Mouse (Mus musculus): Measurements from ENCODE around the gene Ces2g.

Gene Ces2g

DNA sequence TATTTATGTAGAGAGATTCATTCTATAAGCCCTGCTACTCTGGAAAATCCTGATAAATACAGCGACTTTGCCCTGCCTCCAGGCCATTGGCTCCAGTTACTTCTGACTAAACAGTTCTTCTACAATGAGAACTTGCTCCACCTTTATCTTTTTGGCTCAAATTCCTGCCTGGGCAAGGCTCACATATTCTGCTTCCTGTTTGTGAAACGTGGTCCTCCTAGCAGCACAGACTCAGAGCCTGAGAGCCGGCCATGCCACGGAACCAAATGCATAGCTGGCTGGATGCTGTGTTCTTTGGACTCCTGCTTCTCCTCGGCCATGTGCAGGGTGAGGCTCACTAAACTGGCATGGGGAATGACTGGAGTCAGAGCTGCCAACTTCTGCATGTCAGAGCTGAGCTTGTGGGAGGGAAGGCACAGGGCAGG, at the start of gene Ces2g:
Gene Ces2g, plus strand, starts transcription at position 182 of the 425 bp plus-strand sequence.
- no peak for DNase-seq

DNA sequence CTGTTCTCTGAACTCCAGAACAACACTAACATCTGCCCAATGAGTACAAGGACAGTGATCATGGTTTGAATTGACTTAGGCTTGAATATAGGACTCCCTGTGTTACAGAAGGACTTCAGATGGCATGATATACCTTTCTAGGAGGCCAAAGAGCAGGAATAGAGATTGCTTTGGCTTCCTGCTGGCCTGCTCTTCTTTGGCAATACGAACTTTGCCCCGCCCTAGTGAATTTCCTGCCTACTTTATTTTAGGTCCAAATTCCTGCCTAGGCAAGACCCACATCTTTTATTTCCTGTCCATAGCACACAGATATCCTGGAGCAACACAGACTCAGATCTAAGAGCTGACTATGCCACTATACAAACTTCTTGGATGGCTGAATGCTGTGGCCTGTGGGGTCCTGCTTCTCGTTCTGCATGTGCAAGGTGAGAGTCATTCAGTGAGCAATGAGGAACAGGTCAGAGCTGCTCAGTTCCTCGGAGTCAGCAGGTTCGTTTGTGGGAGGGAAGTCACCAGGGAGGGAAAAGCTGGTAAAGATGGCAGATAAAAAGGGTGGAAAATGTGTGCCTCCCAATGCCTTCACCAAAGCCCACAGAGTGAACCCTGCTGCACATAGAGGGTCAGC, 35.4 kb upstream of the Ces2g start, which contains the start of gene Ces2e:
Gene Ces2e, plus strand, starts transcription at position 289 of the 625 bp plus-strand sequence.
- DNase-seq: no peak

DNA sequence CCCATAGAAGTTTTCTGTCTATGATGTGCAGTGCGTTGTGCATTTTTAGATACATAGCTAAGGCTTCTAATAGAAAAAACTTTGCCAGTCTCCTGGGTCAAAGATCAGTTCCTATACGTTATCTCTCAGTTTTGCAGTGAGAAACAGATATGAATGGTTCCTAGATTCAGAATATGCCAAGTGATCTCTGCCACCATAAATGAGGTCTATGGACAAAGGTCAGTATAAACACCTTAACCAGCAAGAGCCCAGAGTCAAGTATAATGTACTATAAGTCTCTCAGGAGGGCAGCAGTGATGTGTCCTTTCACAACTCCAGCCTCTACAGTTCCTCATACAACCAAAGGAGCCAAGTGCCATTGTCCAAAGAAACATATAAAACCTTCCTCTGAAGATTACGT, 34.2 kb upstream of the Ces2g start:
- DNase-seq: no peak

DNA sequence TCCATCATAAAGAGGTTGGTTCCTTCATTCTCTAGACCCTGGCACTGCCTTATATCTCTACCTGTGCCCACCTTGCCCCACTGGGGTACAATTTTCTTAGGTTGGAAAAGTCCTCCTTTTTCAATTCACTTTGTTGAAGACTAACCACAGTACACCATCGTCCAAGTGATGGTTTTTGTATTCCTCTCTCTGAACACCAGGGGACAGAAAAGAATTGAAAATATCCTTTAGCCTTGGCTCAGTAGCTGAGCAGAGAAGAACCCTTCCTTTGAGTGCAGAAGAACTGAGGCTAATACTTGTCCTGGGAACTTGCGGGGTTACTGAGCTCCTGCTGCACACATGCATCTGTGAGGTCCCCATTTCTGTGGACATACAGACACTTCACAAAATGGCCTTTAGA, 16.9 kb upstream of the Ces2g start:
- no peak for DNase-seq

DNA sequence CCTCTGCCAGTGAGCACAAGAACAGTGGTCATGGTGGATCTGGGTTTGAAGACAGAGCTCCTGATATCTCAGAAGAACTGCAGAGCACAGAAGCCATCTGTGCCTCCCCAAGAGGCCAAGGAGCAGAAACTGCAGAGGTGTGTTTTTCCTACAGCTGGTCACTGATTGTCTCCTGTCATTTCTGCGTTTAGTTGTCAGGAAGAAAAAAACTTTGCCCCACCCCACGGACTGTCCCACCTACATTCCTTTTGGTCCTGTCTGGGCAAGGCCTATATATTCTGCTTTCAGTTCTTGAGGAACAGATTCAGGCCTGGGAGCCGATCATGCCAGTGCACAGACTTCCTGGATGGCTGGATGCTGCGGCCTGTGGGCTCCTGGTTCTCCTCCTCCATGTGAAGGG, 14.5 kb upstream of the Ces2g start, which contains the start of gene Ces2f:
Gene Ces2f, plus strand, starts transcription at position 301 of the 400 bp plus-strand sequence.
- no peak for DNase-seq

DNA sequence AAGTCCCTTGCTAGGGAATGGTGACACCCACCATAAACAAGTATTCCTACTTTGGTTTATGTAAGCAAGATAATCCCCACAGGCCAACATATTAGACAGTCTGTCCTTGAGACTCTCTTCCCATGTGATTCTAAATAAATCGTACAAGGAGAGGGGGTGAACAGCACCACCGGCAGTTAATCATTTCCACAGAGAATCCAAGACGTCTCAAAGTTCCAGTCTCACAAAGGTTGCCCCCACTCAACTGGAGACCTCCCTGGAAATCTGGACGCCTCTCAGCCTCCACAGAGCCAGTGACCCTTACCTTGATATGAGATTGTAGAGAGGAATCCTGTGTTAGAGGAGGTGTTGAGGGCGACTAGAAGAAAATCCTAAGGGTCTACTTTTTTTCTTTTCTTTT, 12.5 kb upstream of the Ces2g start:
- DNase-seq: no peak

DNA sequence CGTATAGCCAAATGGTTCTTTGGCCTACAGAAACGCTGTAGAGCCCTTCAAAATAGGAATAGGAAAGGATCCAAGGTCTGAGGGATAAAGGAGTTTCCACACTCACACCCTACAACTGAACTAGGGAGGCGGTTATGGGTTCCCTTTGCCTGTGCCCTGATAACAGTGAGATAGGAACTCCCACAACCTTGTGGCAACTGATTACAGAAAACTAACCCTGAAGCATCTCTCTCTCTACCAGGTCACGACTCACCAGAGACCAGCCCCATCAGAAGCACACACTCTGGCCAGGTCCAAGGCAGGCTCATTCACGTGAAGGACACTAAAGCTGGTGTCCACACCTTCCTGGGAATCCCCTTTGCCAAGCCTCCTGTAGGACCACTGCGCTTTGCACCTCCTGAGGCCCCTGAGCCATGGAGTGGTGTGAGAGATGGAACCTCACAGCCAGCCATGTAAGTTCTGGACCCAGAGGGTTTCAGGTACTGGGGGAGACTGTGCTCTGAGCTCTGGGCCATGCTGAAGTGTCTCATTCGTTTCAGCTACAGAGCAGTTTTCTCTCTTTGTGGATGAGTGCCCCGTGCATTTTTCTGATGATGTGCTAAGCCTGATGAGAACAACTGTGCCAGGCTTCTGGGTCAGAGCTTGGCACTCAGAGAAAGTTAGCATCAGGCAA, 847 bp downstream of the Ces2g start:
- no peak for DNase-seq

DNA sequence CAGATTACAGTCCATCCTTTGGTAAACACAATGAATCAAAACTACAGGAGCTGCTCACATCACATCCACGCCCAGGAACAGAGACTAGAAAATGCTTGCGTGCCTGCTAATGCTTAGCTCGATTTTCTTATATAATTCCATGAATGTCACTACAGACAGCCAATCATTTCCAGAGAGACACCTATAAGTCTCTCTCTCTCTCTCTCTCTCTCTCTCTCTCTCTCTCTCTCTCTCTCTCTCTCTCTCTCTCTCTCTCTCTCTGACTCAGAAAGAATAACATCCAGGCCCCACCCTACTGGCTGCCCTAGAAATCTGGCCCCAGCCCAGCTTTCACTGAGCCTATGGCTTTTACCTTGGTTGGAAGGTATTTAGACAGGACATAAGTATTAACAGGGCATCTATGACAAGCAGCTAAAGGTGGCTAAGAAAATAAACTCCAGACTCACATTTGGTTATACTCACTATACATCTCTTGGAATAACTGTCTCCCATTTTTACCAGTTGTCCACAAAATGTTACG, 1.9 kb downstream of the Ces2g start:
- DNase-seq: no peak

DNA sequence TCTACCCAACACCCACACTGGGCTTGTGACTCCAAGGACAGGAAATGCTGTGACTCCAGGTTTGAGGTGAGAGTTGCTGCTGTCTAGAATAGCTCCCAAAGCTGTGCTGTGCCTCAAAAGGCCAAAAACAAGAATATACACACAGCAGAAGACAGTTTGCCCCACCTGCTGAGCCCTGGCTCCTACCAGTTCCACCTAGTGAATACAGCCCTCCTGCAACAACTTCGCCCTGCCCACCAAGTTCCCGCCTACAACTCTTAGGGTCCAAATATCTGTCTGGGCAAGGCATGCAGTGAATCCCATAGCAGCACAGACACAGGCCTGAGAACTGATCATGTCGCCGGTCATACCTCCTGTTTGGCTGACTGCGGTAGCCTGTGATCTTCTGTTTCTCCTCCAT, 22.6 kb downstream of the Ces2g start:
- DNase-seq: no peak

DNA sequence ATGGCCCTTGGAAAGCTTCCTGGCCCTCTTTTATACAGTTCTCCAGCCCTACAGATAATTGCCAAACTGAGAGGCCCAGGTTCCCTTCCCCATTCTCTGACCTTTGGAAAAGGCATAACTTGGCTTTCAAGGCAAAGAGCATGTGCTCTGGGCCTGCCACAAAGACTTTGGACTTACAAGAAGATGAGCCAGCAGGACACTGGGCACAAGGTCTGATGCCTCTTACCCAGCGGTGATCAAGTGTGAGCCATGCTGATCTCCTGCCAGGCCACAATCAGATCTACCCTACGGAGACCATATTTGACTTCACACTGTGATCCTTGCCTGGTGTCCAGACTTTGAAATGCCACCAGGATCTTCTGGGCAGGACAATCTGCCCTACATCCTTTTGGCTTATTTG, 23.4 kb downstream of the Ces2g start:
- peak; percentile 10 to 17 for DNase-seq

DNA sequence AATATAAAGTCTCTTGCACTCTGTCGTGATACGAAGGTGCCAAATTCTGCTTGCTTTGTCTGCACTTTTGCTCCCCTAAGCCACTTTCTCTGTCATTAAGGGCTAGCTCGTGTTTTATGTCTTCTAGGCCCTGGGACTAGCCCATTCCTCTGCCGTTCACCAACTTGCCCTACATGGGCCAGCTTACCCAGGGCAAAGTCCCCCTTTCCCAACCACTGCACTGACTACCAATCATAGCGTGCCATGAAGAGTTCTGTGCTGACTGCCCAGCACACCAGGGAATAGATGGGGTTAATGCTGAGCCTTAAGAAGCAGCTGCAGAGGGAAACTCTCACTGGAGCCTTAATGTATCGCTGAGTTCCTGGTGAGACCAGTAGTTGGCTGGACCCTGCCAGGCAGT, 36.7 kb downstream of the Ces2g start:
- no peak for DNase-seq

DNA sequence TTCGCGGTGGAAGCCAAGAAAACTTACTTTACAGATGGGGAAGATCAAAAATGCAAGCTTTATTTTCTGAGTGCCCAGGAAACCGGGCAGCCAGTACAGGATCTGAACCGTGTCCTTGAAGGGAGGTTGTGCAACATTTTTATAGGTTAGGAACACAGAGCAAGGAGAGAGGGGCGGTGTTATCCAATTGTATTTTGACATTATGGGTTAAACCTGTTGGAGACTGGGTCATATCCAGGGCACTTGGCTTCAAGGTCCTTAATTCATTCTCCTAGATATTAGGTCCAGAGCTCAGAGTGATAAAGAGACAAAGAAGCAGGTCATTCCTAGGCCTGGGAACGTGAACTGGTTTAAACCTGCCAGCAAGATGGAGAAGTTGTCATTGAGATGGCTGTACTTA, 37.7 kb downstream of the Ces2g start:
- DNase-seq: no peak

DNA sequence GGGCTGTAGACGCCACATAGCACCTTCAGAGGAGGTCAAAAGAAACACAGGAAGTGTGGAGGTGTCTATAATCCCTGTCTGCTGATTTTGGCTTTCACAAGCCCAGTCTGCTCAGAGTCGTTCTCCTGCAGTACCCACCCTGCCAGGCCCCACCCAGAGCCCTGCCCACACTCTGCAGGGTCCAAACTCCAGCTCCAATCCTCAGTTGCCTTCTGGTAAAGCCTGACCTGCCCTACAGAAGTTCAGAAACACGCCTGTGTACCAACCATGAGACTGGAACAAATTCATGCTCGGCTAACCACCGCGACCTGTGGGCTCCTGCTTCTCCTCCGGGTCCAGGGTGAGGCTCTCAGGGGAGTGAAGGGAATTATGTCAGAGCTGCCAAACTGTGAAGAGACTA, 39.1 kb downstream of the Ces2g start, which contains the start of gene Ces2h:
Gene Ces2h, plus strand, starts transcription at position 268 of the 400 bp plus-strand sequence.
- DNase-seq: no peak

DNA sequence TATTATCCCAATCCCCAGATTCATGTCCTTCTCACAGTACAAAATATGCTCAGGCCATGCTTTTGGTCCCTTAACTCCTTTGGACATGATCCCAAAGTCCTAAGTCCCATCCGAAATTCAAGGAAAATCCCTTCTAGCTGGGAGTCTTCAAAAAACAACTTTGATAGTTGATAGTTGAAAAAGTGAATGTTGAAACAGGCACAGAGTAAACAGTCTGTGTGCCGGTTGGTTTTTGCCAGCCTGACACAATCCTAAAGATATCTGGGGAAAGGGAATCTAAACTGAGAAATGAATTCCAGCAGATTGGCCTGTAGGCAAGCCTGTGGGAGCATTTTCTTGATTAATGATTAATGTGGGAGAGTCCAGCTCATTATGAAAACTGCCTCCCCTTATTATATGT, 48.5 kb downstream of the Ces2g start:
- DNase-seq: no peak

DNA sequence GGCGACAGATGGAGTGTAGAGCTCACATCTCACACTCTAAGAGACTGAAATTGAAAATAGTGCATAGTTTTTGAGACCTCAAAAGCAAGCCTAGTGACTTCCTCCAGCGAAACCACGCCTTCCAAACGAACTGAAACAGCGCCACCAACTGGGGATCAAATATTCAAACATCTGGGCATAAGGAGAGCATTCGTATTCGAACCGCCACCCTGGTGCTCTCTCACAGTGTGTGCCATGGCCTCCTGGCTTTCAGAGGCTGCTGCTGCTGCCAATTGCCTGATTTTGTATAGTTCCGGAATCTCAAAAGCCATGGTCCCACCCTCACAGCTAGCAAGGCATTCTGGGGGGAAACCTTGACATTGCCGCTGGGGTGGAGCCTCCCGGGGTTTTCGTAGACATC, 49.6 kb downstream of the Ces2g start:
- no peak for DNase-seq

DNA sequence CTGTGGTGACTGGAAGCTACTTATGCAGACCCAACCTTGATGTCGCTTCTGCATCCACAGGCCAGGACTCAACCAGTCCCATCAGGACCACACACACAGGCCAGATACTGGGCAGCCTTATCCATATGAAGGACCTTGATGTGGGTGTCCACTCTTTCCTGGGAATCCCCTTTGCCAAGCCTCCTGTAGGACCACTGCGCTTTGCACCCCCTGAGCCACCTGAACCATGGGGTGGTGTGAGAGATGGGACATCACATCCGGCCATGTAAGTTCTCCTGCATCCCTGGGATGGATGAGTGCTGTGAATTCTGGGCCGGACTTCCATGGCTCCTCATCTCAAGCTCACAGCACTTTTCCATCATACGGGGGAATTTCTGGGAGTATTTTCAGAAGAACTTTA, 52.9 kb downstream of the Ces2g start:
- DNase-seq: no peak
